Mouse (Mus musculus): ENCODE results near the gene Zfp808. TPM values are rescaled to one million over a fixed set of nuclear protein-coding genes. Genes with fewer than 3 reads are reported as not detected.
"Not testable (repeated sequence)": the region's sequence is repeated elsewhere in the genome, so short reads cannot be mapped to it uniquely, and the experiment has no call there.

Zfp808 gene
- not detected in 2 replicates for polyA plus RNA-seq (2012; ENCODE audit: insufficient read depth, low replicate concordance)

DNA sequence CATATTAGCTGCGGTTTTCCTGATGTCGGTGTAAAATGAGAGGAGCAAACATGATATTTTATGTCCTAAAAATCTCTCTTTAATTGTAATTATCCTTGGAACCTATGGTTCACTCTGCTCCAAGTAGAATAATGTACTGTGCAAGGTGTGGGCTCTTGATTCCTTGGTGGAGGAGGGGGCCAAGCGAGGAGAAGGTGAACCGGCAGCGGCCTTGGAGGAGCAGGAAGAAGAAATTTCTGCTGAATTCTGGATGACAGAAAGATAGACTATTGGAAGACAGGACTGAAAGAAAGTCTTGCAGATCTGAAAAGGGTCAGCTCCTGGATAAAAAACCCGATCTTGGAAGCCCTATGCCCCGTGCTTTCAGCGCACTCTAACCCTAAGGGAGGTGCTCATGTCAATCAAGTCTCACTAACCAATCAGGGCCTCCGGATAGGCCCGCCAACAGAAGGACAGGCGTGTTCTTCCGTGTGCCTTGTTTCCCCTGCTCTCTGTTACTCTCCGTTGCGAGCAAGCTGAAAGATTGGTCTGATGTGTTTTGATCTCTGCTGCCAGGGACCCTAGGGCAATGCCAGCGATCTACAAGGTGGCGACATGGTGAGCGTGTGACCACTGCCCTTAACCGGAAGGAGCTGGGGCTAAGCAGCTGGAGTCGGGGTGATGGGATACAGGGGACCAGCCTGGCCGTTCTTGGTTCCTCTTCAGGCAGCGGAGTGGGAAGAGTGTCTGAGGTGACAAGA is at the start of gene Zfp808:
Gene Zfp808 (plus strand): TSS at position 455 of the 740 bp plus-strand sequence.
- H3K4me3 ChIP-seq (replicated peaks), result peak within 1 kb of the TSS; percentile 90
- not testable (repeated sequence) for H3K27me3 ChIP-seq (replicated peaks); H3K36me3 ChIP-seq (replicated peaks; ENCODE audit: low read length); H3K4me1 ChIP-seq; H3K9me3 ChIP-seq

DNA sequence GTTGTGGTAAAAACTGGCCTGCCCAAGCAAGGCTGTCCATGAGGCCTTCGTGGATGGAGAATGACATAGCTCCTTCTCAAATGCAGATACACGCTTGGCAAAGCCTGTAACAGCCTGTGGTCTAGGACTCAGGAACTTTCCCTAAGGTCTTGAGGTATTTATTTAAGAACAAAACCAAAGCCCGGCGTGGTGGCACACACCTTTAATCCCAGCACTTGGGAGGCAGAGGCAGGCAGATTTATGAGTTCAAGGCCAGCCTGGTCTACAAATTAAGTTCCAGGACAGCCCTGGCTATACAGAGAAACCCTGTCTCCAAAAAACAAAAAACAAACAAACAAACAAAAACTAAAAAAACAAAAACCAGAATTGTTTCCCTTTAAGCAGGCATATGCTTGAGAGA is 30.9 kb upstream of the Zfp808 start:
- H3K36me3 ChIP-seq (replicated peaks; ENCODE audit: low read length); H3K27me3 ChIP-seq (replicated peaks); H3K4me1 ChIP-seq; H3K4me3 ChIP-seq (replicated peaks); H3K9me3 ChIP-seq: not testable (repeated sequence)

DNA sequence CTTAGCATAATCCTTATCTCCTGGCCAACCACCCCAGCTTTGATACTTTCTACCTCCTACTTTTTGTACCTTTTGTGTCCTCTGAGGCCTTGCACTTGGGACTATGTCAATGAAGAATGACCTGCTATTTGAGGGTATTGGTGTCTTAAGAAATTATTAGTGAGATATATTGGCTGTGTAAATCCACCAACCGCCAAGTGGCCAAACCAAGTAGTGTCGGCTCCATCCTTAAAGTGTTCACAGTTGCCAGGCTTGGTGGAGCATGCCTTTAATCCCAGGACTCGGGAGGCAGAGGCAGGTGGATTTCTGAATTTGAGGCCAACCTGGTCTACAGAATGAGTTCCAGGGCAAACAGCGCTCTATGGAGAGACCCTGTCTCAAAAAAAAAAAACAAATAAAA is 30.2 kb upstream of the Zfp808 start:
- not testable (repeated sequence) for H3K4me3 ChIP-seq (replicated peaks); H3K36me3 ChIP-seq (replicated peaks; ENCODE audit: low read length); H3K9me3 ChIP-seq; H3K4me1 ChIP-seq; H3K27me3 ChIP-seq (replicated peaks)

DNA sequence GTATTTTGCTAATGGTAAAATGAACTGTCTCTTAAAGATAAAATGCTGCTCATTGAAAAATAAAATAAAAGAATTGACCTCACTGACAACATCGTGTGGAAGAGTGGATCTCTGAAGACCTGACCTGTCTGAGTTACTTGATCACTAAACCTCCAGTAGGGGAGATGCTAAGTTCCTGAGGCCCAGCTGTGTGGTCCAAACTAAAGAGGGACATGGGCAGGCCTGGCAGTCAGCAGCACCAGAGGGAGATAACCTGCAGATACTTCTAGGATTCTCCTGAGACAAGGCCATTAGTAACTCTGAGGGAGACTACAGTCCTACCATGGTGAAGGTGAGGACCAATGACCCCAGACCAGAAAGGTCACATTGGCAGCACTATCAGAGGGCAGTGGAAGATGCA is 27.3 kb upstream of the Zfp808 start:
- H3K4me3 ChIP-seq (replicated peaks); H3K4me1 ChIP-seq; H3K9me3 ChIP-seq; H3K36me3 ChIP-seq (replicated peaks; ENCODE audit: low read length); H3K27me3 ChIP-seq (replicated peaks): not testable (repeated sequence)

DNA sequence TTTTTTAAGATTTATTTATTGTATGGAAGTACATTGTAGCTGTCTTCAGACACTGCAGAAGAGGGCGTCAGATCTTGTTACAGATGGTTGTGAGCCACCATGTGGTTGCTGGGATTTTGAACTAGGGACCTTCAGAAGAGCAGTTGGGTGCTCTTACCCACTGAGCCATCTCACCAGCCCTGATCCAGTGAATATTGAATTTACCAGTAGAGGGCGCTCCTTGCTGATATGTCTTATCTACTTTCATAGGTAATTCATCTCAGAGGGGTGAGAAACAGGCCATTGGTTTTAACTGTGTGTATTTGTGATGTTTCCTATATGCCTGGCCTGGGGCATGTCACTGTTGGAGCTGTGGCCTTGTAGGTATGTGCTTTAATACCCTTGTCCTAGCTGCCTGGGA is 13.8 kb upstream of the Zfp808 start:
- H3K27me3 ChIP-seq (replicated peaks); H3K36me3 ChIP-seq (replicated peaks; ENCODE audit: low read length); H3K4me3 ChIP-seq (replicated peaks); H3K4me1 ChIP-seq; H3K9me3 ChIP-seq: not testable (repeated sequence)

DNA sequence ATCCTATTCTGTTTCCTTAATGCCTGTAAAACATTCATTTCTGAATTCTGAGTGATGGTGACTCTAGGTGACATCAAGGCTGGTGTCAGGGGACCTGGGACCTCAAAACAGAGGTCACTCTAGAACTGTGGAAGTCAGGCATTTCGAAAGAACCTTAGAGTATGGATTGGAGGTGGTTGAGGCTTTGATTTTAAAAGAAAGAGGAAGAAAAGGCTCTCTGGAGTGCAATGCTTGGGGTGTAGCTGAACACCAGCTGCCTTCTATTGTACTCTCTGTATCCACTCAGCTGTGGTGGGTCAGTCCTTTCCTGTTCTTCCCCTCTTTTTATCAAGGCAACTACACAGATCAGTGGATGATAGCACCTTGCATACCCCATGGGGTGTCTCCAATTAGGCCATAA is 8.1 kb upstream of the Zfp808 start:
- not testable (repeated sequence) for H3K4me3 ChIP-seq (replicated peaks)

DNA sequence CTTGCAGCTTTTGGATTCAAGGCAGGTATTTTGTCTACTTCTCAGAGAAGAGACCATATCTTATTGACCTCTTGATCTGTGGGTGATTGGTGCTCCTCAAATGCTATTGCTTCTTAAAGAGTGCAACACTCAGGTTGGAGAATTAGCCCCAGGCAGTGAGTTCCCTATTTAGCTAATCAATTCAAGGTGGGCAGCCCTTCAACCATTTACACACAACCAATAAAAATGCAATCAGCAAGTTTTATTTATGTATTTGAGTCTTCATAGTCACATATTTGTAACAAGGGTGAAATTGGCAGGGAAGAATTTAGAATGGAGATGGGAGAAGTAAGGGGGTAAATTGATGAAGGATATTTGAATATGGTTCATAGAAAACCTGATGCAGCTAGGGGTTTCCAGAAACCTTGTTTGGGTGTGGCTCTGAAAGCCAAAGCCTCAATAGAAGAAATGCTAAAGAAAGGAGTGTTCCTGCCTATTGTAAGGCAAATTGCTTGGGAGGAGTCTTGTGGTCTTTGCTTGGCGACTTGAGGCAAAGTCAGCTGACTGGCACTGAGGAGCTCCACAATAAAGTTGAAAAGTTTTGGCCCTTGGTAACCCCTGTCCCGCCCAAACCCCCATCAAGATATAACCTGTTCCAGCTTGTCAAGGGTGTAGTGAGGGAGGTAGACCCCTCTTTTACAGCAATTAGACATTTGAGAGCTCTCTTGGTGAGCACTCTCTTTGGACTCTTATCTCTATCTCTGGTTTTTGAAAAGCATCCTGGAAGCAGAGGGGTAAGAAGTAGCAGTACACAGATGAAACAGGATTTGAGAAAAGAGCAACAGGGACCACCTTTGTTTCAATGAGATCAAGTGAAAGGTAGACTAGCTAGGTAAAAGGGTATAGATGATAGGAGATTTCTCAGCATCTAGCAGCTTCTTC is 52.4 kb downstream of the Zfp808 start:
- H3K9me3 ChIP-seq, result peaks cover 29% of the 10 kb centered on the region
- not testable (repeated sequence) for H3K4me1 ChIP-seq; H3K36me3 ChIP-seq (replicated peaks; ENCODE audit: low read length); H3K4me3 ChIP-seq (replicated peaks); H3K27me3 ChIP-seq (replicated peaks)

More for the DNA sequence above, 8.1 kb upstream of the Zfp808 start:
- H3K4me1 ChIP-seq; H3K9me3 ChIP-seq; H3K36me3 ChIP-seq (replicated peaks; ENCODE audit: low read length); H3K27me3 ChIP-seq (replicated peaks): not testable (repeated sequence)

DNA sequence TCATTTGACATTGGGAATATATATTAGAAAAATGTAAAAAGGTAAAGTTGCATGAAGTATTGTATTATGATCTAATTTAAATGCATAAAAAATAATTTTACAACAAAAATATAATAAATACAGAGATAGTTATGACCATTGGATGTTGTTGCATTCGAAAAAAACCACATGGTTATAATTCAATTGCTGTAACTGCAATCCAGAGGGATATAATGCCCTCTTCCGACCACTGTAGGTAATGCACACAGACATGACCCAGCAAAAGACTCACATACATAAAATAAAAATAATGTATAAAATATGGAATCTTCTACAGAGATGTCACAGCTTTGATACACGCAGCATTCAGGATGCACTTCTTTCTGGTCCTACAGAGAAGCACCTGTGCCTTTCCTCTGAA is 115.6 kb downstream of the Zfp808 start:
- Histone ChIP-seq H3K4me1 (no peaks in the 10 kb centered on the region), H3K4me3 (replicated peaks) (no peak overlapping the region), H3K36me3 (replicated peaks; ENCODE audit: low read length) (no peaks in the 10 kb centered on the region), H3K9me3 (no peaks in the 10 kb centered on the region), H3K27me3 (replicated peaks) (no peaks in the 10 kb centered on the region)
- no peak for TF ChIP-seq FLI1 (IDR thresholded peaks at IDR 0.05; ENCODE audit: low read length)
- TF ChIP-seq GATA1 (IDR thresholded peaks at IDR 0.05; ENCODE audit: borderline replicate concordance, low read length), result no peak

DNA sequence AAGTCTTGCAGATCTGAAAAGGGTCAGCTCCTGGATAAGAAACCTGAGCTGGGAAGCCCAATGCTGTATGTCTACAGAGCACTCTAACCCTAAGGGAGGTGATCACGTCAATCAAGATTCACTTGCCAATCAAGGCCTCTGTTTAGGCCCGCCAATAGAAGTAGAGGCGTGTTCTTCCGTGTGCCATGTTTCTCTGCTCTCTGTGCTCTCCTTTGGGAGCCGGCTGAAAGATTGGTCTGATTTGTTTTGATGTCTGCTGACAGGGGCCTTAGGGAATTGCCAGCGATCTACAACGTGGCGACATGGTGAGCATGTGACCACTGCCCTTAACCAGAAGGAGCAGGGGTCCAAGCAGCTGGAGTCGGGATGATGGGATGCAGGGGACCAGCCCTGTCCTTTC is 125.5 kb downstream of the Zfp808 start:
- H3K9me3 ChIP-seq, result peaks cover 20% of the 10 kb centered on the region
- H3K36me3 ChIP-seq (replicated peaks; ENCODE audit: low read length); H3K27me3 ChIP-seq (replicated peaks); H3K4me1 ChIP-seq; H3K4me3 ChIP-seq (replicated peaks): not testable (repeated sequence)

DNA sequence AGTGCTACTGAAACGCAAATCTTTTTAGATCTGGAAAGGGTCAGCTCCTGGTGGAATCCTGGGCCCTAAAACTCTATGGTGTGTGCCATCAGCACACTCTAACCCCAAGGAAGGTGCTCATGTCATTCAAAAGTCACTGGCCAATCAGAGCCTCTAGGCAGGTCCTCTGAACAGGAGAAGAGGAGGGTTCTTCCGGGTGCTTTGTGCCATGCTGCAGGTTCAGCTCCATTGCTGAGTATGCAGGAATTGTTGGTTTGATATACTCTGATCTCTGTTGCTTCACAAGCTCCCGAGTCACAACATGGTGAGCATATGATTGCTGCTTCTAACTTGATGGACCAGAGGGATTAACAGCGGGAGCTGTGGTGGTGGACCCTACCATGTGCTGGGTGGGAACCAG is 133.7 kb downstream of the Zfp808 start:
- Histone ChIP-seq H3K4me3 (replicated peaks) (no peak overlapping the region), H3K9me3 (peaks cover 33% of the 10 kb centered on the region), H3K36me3 (replicated peaks; ENCODE audit: low read length) (no peaks in the 10 kb centered on the region), H3K27me3 (replicated peaks) (no peaks in the 10 kb centered on the region), H3K4me1 (no peaks in the 10 kb centered on the region)
- TF ChIP-seq GATA1 (IDR thresholded peaks at IDR 0.05; ENCODE audit: borderline replicate concordance, low read length) (no peak), FLI1 (IDR thresholded peaks at IDR 0.05; ENCODE audit: low read length) (no peak)
